Mouse (Mus musculus): ENCODE measurements around the gene Kif20b.

Kif20b gene

GRCm38 (mm10) chr19:34921652-34922602 lies at the start of gene Kif20b:
Kif20b (plus strand) TSS chr19:34922361.
- peak; percentile 97 for DNase-seq (ENCODE audit: extremely low read depth, insufficient read length, low spot score)

- DNase-seq (ENCODE audit: extremely low read depth, insufficient read length, low spot score): no peak
These were observed 45.5 kb upstream of the Kif20b start for GRCm38 (mm10) chr19:34876676-34877075.

- peak; percentile 92 for DNase-seq (ENCODE audit: extremely low read depth, insufficient read length, low spot score)
These were observed 44.1 kb upstream of the Kif20b start for GRCm38 (mm10) chr19:34877898-34878602.

- peak; percentile 85 for DNase-seq (ENCODE audit: extremely low read depth, insufficient read length, low spot score)
These were observed 43.3 kb upstream of the Kif20b start, which contains the start of gene Pank1 for GRCm38 (mm10) chr19:34878603-34879541. Pank1 (minus strand) TSS chr19:34879455.

- DNase-seq (ENCODE audit: extremely low read depth, insufficient read length, low spot score): no peak
These were observed 42.5 kb upstream of the Kif20b start for GRCm38 (mm10) chr19:34879624-34880023.

GRCm38 (mm10) chr19:34881160-34881559 lies 41.0 kb upstream of the Kif20b start:
- DNase-seq (ENCODE audit: extremely low read depth, insufficient read length, low spot score): no peak

GRCm38 (mm10) chr19:34882443-34882842 lies 39.7 kb upstream of the Kif20b start:
- DNase-seq (ENCODE audit: extremely low read depth, insufficient read length, low spot score): no peak

- no peak for DNase-seq (ENCODE audit: extremely low read depth, insufficient read length, low spot score)
These were observed 38.5 kb upstream of the Kif20b start for GRCm38 (mm10) chr19:34883526-34884224.

- DNase-seq (ENCODE audit: extremely low read depth, insufficient read length, low spot score): no peak
These were observed 35.8 kb upstream of the Kif20b start for GRCm38 (mm10) chr19:34886324-34886723.

- DNase-seq (ENCODE audit: extremely low read depth, insufficient read length, low spot score): no peak
These were observed 31.2 kb upstream of the Kif20b start for GRCm38 (mm10) chr19:34890981-34891380.

GRCm38 (mm10) chr19:34891590-34891989 lies 30.6 kb upstream of the Kif20b start:
- DNase-seq (ENCODE audit: extremely low read depth, insufficient read length, low spot score): no peak

- no peak for DNase-seq (ENCODE audit: extremely low read depth, insufficient read length, low spot score)
These were observed 27.1 kb upstream of the Kif20b start for GRCm38 (mm10) chr19:34895082-34895481.

- no peak for DNase-seq (ENCODE audit: extremely low read depth, insufficient read length, low spot score)
These were observed 24.8 kb upstream of the Kif20b start for GRCm38 (mm10) chr19:34897082-34897965.

GRCm38 (mm10) chr19:34898941-34899340 lies 23.2 kb upstream of the Kif20b start:
- DNase-seq (ENCODE audit: extremely low read depth, insufficient read length, low spot score): no peak

GRCm38 (mm10) chr19:34901266-34901665 lies 20.9 kb upstream of the Kif20b start:
- DNase-seq (ENCODE audit: extremely low read depth, insufficient read length, low spot score): no peak

- no peak for DNase-seq (ENCODE audit: extremely low read depth, insufficient read length, low spot score)
These were observed 20.4 kb upstream of the Kif20b start for GRCm38 (mm10) chr19:34901735-34902134.

GRCm38 (mm10) chr19:34904032-34904431 lies 18.1 kb upstream of the Kif20b start:
- DNase-seq (ENCODE audit: extremely low read depth, insufficient read length, low spot score): no peak

GRCm38 (mm10) chr19:34905424-34905823 lies 16.7 kb upstream of the Kif20b start:
- no peak for DNase-seq (ENCODE audit: extremely low read depth, insufficient read length, low spot score)

GRCm38 (mm10) chr19:34906772-34907171 lies 15.4 kb upstream of the Kif20b start:
- no peak for DNase-seq (ENCODE audit: extremely low read depth, insufficient read length, low spot score)
